Mouse (Mus musculus) splenic B cell, adult 2 months (primary cell): ENCODE measurements at regions not wholly inside any gene's neighbourhood (a gene's known extent, or its start where the extent isn't known, plus 50 kb on each side); places are given as distances from the start of the nearest gene placed in this dataset.

Experiments used
- DNase-seq: peaks from one replicate; pipeline ENCODE4 v3.0.0-alpha.2; 2011; ENCODE audit warnings: low read depth, low spot score
- H3K27me3 ChIP-seq: 2 replicates; pipeline ENCODE4 v1.6.1; 2012; ENCODE audit warnings: mild to moderate bottlenecking, low read length, moderate library complexity, mixed read lengths; ENCODE audit not compliant: control insufficient read depth, poor library complexity, insufficient read depth, severe bottlenecking
- H3K36me3 ChIP-seq: 2 replicates; pipeline ENCODE4 v1.6.1; 2012; ENCODE audit warnings: mild to moderate bottlenecking, low read length, moderate library complexity, mixed read lengths; ENCODE audit not compliant: control insufficient read depth, poor library complexity, insufficient read depth, severe bottlenecking

DNA sequence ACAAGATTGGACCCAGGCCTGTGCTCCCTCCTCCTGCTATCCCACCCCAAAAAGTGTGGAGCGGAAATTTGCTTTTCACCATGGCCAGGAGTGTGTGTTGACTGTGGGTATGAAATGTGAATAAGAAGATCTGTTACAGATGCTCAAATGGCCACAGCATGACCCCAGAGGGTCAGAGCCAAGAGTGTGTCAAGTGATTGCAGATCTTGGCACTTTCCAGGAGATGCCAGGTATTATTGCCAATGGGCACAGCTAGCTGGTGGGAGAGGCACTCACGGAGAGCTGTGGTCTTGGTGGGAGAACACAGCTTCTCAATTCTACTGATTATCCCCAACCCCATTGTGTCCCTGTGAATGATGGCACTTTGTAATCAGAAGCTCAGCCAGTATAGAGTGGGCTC is 62.7 kb downstream of the Smim20 start:
- no peak for DNase-seq
- Histone ChIP-seq H3K36me3 (no peaks in the 10 kb centered on the region), H3K27me3 (no peaks in the 10 kb centered on the region)

DNA sequence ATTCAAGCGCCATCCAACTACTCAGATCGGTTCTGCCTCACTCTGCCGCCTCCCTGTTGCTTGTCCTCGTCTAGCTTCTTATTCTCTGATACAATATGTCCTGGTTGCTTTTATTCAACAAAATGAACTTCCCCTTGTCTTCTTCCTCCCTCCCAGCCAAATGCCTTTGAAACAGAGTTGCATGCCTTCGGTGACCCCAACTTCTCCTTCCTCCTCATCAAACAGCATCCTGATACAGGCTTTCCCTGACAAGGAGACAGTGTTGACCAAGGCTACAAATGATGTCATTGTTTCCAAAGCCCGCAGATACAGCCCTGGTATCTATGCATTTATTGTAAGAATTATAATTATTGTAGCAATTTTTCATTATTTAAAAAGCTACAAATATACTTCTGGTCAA is 69.8 kb downstream of the Smim20 start:
- no peaks in the 10 kb centered on the region for H3K27me3 ChIP-seq
- no peaks in the 10 kb centered on the region for H3K36me3 ChIP-seq

DNA sequence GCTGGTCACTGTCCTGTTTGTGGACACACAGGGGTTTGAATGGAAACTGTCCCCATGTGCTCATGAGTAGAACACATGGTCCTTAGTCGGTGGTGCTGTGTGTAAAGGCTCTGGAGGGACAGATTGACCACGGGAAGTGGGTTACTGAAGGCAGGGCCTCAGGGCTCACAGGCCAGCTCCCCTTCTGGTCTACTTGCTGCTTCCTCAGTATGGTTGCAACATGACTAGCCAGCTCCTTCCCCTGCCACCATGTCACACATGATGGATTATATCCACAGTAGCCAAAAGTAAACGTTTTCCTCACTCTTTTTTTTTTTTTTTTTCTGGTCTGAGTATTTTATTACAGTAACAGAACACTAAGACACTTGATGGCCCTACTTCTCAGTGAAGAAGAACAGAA is 70.9 kb downstream of the Smim20 start:
- no peaks in the 10 kb centered on the region for H3K36me3 ChIP-seq
- DNase-seq = no peak
- no peaks in the 10 kb centered on the region for H3K27me3 ChIP-seq

More for the DNA sequence above, 69.8 kb downstream of the Smim20 start:
- DNase-seq = no peak

DNA sequence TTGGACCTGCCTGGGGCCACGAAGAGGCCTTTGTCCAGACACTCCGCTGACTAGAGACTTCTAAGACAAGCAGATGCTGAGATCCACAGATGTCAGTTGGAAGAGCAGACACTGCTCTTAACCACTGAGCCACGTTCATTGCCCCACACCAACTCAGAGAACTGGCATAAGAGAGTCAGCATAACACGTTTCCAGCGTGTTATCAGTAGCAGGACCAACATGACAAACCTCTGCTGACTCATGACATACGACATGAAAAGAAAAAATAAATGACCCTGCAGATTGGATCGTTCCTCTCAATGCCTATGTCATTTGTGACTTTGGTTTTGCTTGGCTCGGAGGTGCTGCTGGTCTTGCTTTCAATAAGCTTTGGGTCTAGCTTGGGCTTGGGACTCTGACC is 78.3 kb downstream of the Smim20 start:
- Histone ChIP-seq H3K27me3 (no peaks in the 10 kb centered on the region), H3K36me3 (no peaks in the 10 kb centered on the region)
- DNase-seq = no peak

DNA sequence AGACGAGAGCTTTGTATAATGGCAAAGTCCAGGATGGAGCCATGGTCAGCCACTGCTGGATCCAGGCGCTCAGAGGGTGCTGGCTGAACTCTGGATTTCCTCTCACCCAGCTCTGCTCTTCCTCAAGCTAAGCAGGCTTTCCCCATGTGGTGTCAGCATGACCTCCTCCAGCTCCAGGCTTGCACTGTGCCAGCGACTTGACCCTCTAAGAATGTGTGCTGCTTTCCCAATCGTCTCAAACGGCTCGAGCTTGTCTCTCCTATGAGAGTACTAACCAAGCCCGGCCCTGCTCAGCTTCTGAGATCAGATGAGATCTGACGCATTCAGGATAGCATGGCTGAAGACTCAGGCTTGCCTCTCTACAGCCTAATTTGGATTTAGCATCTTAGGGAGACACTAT is 79.1 kb downstream of the Smim20 start:
- DNase-seq = no peak
- Histone ChIP-seq H3K27me3 (no peaks in the 10 kb centered on the region), H3K36me3 (no peaks in the 10 kb centered on the region)

DNA sequence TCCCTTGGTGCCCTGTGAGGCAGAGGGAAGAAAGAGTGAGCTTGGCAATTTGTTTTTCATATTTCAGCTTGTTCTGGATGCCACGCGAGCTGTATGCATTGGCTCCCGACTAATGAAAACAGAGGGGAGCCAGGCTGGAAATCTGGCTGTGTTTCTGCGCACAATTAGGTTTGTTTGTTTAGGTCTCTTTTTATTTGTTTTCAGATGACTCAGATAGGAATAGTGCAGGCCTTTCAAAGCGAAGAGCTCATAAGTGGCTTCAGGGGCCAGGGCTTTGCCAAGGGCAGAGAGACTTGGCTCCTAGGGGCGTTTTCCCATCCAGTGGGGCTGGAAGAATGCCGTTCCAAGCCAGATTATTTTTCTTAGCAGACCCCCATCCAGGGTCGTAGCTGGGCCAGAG is 79.9 kb downstream of the Smim20 start:
- no peaks in the 10 kb centered on the region for H3K36me3 ChIP-seq
- H3K27me3 ChIP-seq = no peaks in the 10 kb centered on the region
- DNase-seq = no peak

DNA sequence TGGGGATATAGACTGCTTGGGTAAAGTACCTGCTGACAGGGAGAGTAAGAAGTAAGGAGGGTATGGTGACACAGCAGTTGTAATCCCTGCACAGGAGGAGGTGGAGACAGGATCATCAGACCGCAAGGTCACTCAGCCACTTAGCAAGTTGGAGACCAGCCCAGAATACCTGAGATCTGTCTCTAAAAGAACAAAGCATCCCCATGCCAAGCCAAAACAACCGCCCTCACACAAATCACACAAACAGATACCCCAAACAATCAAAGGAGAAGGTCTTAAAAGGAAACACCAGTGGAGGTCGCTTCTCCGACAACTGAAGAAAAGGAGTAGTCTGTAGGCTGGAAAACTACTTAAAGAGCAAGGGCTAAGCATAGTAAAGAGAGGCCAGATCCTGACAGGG is 86.0 kb downstream of the Smim20 start:
- H3K36me3 ChIP-seq = no peaks in the 10 kb centered on the region
- no peak for DNase-seq
- no peaks in the 10 kb centered on the region for H3K27me3 ChIP-seq

DNA sequence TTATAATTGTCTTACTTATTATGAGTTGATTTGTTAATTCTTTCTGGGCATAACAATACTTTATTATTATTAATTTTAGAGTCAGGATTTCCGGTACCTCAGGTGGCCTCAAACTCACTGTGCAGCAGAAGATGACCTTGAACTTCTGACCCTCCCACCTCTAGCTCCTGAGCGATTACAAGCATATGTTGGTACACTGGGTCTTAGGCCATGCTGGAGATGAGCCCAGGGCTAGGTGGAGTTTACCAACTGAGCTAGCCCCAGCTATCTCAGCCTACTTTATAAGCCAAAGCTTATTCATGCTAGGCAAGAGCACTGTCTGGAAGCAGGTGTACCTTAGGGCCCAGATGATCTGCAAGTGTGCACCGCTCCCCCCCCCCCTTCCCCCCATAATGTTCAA is 87.4 kb downstream of the Smim20 start:
- no peak for DNase-seq
- H3K27me3 ChIP-seq = no peaks in the 10 kb centered on the region
- H3K36me3 ChIP-seq = no peaks in the 10 kb centered on the region

DNA sequence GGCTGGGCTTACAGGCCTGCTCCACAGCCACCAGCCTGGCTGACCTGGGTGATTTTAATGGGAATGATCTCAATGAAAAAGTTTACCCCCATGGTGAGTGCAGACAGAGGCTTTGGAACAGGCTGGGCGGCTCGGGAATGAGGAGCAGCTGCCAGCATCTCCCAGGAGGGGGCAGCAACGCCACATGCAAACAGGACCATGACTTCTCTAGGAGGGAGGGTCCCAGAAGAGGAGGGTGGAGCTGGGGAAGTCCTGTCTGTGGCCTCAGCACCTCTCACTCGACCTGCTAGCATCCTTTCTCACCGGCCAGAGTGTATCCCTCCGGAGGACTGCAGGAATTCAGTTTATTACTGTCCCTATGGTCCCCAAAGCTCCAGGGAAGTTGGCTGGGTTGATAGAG is 88.2 kb downstream of the Smim20 start:
- Histone ChIP-seq H3K27me3 (no peaks in the 10 kb centered on the region), H3K36me3 (no peaks in the 10 kb centered on the region)
- DNase-seq = peak; percentile 72

DNA sequence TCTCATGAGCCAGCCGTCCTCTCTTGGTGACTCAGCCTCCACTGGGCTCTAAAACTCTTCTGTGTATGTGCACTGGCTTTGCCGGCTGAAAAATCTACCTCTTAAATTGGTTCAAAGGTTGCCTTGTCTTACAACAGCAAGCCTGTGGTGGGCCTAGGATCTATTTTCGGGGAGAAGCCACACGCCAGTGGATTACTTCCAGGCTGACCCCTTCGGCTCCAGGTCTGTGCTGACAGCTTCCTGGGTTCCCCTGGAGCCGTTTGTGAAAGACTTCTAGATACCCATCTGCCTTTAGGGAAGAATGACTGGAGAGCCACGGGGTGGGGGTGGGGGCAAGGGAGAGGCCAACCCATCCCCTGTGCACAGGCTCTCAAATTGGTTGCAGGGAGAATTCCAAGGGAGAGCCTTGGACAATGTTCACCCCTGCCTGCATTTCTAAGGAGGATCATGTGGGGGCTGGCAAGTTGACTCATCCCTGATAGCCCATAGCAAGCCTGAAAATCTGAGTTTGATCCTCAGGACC is 90.3 kb downstream of the Smim20 start:
- DNase-seq = no peak
- Histone ChIP-seq H3K27me3 (no peaks in the 10 kb centered on the region), H3K36me3 (no peaks in the 10 kb centered on the region)

DNA sequence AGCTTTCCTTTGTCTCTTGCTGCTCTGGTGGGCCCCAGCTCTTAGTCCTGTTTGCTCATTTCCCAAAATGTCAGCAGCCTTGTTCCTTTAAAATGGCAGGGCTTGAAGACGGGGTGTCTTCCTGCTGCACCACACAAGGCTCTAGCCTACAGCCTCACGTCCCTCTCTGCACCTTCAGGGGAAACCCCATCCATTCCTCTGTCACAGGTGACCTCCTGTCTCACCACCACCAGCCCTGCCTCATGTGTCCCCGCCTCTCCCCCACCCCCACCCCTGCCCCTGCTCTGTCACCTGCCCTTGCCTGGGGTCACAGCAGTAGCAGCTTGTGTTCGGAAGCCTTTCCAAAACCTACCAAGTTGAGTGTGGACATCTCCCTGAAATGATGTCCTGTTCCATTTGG is 91.3 kb downstream of the Smim20 start:
- no peak for DNase-seq
- Histone ChIP-seq H3K36me3 (no peaks in the 10 kb centered on the region), H3K27me3 (no peaks in the 10 kb centered on the region)

DNA sequence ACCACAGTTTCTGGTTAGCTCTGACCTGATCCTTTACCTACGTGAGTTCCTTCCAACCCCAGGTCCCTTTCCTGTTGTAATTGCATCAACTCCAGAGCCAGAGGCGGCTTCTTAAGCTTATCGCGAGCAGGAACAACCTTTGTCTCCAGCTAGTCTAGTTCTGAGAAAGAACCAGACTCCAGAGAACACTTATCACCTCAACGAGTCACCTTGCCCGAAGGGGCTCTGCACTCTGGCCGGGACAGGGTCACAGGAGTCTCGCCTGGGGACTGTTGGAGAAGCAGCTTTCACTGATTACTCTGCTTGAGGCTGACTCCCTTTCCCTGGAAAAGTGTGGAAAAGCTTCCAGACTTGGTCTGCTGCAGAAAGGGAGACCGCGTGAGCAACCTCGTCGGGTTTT is 93.0 kb downstream of the Smim20 start:
- Histone ChIP-seq H3K27me3 (no peaks in the 10 kb centered on the region), H3K36me3 (no peaks in the 10 kb centered on the region)
- DNase-seq = no peak

DNA sequence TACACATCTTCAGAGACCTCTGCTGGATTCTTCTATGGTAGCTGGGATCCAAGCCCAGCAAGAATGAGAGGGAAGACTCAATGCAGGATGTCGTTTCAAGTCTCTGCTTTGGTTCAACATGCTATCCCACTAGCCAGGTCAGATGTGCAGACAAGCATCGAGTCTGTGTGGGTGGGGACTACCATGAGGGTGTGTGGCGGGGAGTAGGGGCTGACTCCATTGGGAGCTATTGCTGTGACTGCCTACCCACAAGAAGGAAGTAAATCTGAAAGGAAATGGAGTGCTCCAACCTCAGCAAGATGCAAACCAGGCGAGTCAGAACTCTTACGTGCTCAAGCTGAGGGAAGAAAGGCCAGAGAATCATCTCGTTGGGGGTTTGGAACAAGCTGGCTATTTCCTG is 94.4 kb downstream of the Smim20 start:
- Histone ChIP-seq H3K27me3 (no peaks in the 10 kb centered on the region), H3K36me3 (no peaks in the 10 kb centered on the region)
- DNase-seq = no peak

DNA sequence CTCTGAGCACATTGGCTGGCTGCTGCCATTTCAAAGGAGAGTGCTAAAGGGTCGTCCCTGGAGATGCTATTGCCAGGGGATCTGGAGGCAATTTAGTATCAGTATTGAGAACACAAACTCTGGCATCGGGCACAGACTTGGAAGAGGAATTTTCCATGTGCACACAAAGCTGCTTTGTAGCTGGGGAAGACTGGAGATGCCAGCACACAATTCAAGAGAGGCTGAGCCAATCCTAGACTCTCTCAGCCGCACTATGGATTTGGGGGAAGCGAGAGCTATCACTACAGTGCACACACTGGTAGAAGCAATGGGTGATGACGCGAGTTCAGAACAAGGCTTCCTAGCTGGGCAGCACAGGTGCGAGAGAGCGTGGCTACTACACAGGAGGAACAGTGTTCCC is 97.0 kb downstream of the Smim20 start:
- Histone ChIP-seq H3K27me3 (no peaks in the 10 kb centered on the region), H3K36me3 (no peaks in the 10 kb centered on the region)
- no peak for DNase-seq

DNA sequence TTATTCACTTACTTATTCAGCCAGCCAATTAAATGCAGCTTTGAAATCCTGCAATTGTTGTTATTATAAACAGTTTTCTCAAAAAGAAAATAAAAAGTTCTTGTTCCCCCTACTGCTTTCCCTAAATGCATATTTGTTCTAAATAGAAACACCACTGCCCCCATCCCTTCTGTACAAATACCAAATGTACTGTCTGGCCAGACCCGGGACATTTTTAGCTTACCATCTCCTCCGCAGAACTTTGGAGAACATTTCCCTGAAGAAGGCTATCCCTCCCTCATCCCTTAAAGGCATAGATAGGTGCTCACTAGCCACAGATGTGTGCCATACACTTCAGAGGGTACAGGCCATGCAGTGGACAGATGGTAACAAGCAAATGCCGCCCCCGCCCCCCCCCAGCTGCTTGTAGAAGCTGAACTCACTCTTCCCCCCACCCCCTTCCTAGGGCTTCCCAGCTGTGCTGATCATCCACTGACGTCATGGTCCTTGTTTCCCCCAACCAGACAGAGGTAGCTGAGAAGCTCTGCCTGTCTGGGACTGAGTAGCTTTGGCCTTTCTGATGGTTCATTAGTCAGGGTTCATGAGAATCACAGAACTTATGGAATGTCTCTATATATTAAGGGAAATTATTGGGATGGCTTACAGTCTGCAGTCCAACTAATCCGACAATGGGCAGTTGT is 98.9 kb upstream of the Rbpj start:
- Histone ChIP-seq H3K27me3 (no peaks in the 10 kb centered on the region), H3K36me3 (no peaks in the 10 kb centered on the region)
- DNase-seq = no peak

DNA sequence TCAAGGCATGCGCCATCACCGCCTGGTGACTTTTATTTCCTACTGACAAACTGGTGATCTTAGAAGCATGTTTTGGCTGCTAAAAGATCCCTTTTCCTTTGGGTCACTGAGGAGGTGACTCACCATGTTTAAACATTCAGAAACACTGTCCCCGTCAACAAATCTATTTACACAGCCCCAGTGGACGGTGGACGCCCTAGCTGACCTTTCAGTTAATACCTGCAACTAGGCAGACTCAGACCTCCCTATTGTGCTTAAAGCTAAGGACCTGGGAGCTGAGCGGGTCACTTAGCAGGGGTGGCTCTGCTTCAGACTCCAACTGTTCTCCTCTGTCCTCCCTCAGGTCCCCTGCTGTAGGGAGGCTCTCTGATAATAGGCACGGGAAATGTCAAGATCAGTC is 95.7 kb upstream of the Rbpj start:
- Histone ChIP-seq H3K27me3 (no peaks in the 10 kb centered on the region), H3K36me3 (no peaks in the 10 kb centered on the region)
- DNase-seq = no peak
